Mouse (Mus musculus) adrenal gland, adult 2 months (tissue): ENCODE data around the gene Secisbp2. TPM values are rescaled to one million over a fixed set of nuclear protein-coding genes. Genes with fewer than 3 reads are reported as not detected.

Experiments used
- DNase-seq: peaks from one replicate; pipeline ENCODE4 v3.0.0; 2021
- polyA plus RNA-seq: library from polyadenylated mRNA; depleted of rRNA; stranded (reverse); fragments of >200 nt; gene quantifications from 2 replicates; pipeline ENCODE4 v1.2.3, GENCODE M21; 2012; rRNA removed
- total RNA-seq, 2 experiments: library from RNA; stranded (reverse); gene quantifications; 2 replicates each; pipeline ENCODE4 v1.2.3; 2021

Secisbp2 gene
- total and polyA plus RNA-seq, 3 experiments = 18.0 to 26.4 (median 18.3) TPM

DNA sequence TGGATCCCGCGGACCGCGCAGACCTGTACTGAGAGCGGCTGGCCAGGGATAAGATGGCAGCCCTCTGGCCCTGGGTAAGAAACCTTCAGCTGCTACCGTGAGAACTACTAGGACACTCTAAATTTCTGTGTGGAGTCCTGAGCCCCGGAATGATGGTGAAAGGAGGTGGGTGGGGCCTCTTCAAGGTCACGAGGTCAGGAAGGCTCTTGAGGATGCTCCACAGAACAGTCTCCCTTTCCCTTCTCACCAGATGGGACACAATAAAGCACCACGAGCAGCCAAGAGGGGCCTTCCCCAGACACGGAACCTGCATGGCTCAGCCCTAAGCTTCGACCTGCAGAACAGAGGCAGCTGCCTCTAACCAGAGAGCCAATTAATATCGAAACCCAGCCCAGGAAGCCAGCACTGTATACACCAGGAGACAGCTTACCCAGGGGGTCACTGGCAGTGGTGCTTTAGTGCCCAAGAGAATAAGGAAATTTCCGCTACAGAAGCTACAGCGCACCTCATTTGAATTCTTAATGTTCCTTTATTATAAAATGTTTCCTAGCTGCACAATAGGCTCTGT lies 80.7 kb downstream of the Secisbp2 start:
- DNase-seq = no peak

Other genes with a start within 250 kb of the Secisbp2 start
- 10 to 100 TPM; 13.3 to 24.5 TPM for gene S1pr3, start 243.1 kb upstream of the Secisbp2 start, total RNA-seq
- gene S1pr3, start 243.1 kb upstream of the Secisbp2 start, polyA plus RNA-seq = 6.3 and 6.6 TPM in 2 replicates
- 1 to 10 TPM in 1 of 2 experiments, under 1 TPM in 1; 0.98 to 1.5 TPM for gene Shc3, start 82.3 kb upstream of the Secisbp2 start, total RNA-seq
- gene Shc3, start 82.3 kb upstream of the Secisbp2 start, polyA plus RNA-seq = 1.4 TPM in 2 replicates
- 1 to 10 TPM; 6.9 TPM for gene Cks2, start 6.5 kb upstream of the Secisbp2 start, total RNA-seq
- 7.2 and 8.3 TPM in 2 replicates for gene Cks2, start 6.5 kb upstream of the Secisbp2 start, polyA plus RNA-seq
- 10 to 100 TPM; 14.6 to 15.1 TPM for gene Sema4d, start 142.1 kb downstream of the Secisbp2 start, total RNA-seq
- 13.3 and 13.7 TPM in 2 replicates for gene Sema4d, start 142.1 kb downstream of the Secisbp2 start, polyA plus RNA-seq
- gene Gadd45g, start 195.0 kb downstream of the Secisbp2 start, total RNA-seq = 10 to 100 TPM; 41.0 to 57.6 TPM
- gene Gadd45g, start 195.0 kb downstream of the Secisbp2 start, polyA plus RNA-seq = 20.8 and 30.2 TPM in 2 replicates